Mouse (Mus musculus) hindbrain, embryonic 16.5 days (tissue): ENCODE measurements around the gene Olfr750. TPM values are rescaled to one million over a fixed set of nuclear protein-coding genes. Genes with fewer than 3 reads are reported as not detected.
A peak's percentile ranks its signal among the peaks of the same experiment; 100 is the strongest.
"Not testable (repeated sequence)": the region's sequence is repeated elsewhere in the genome, so short reads cannot be mapped to it uniquely, and the experiment has no call there.

Source experiments
- ATAC-seq: fragments of 200-750 bp; cut with Nextera tagmentation; 2 replicates; pipeline ENCODE4 v1.8.0; 2017; ENCODE audit warnings: moderate TSS enrichment, moderate library complexity
- H3K27ac ChIP-seq: fragments of 300-500 bp; sonication (generic); 2 replicates; pipeline ENCODE4 v1.5.1; 2014; ENCODE audit warnings: low read depth, mild to moderate bottlenecking, control low read depth, low read length, moderate library complexity
- H3K27me3 ChIP-seq: fragments of 300-500 bp; sonication (generic); replicated peaks from 2 replicates; pipeline ENCODE4 v1.6.1; 2014; ENCODE audit warnings: low read length; ENCODE audit not compliant: control insufficient read depth, insufficient read depth
- H3K36me3 ChIP-seq: fragments of 300-500 bp; sonication (generic); 2 replicates; pipeline ENCODE4 v1.6.1; 2014; ENCODE audit warnings: mild to moderate bottlenecking, low read length, moderate library complexity, mixed read lengths; ENCODE audit not compliant: control insufficient read depth, insufficient read depth
- H3K4me1 ChIP-seq: fragments of 300-500 bp; sonication (generic); 2 replicates; pipeline ENCODE4 v1.6.1; 2014; ENCODE audit warnings: low read depth, low read length; ENCODE audit not compliant: control insufficient read depth, insufficient read depth
- H3K4me2 ChIP-seq: fragments of 300-500 bp; sonication (generic); 2 replicates; pipeline ENCODE4 v1.6.1; 2014; ENCODE audit warnings: mild to moderate bottlenecking, low read length, control low read depth, moderate library complexity
- H3K4me3 ChIP-seq: fragments of 300-500 bp; sonication (generic); 2 replicates; pipeline ENCODE4 v1.5.1; 2014; ENCODE audit warnings: mild to moderate bottlenecking, low read length, control low read depth, moderate library complexity
- H3K9ac ChIP-seq: fragments of 300-500 bp; sonication (generic); 2 replicates; pipeline ENCODE4 v1.6.1; 2014; ENCODE audit warnings: low read depth, mild to moderate bottlenecking, control low read depth, low read length, moderate library complexity
- H3K9me3 ChIP-seq: fragments of 300-500 bp; sonication (generic); 2 replicates; pipeline ENCODE4 v1.6.1; 2014; ENCODE audit warnings: mild to moderate bottlenecking, low read length, moderate library complexity; ENCODE audit not compliant: control insufficient read depth
- WGBS: fragments of 180-500 bp; shearing (Covaris S2); extraction: QIAGEN DNeasy Blood & Tissue Kit; methylation state at CpG from one replicate; pipeline ENCODE4 v1.1.7; 2014; 5-methylcytosine and 5-hydroxymethylcytosine counted together
- polyA plus RNA-seq: library from polyadenylated mRNA; unstranded; fragments of >200 nt; fragmentation: Nextera tagmentation; extraction: Ambion mirVana; gene quantifications from 2 replicates; pipeline ENCODE4 v1.2.1, GENCODE M21; 2015

The Olfr750 gene
- polyA plus RNA-seq, 1 experiment from 2014 or later = 0.03 TPM

- ATAC-seq = peak; percentile 71
- not testable (repeated sequence) for H3K27me3 ChIP-seq, H3K9ac ChIP-seq, H3K4me2 ChIP-seq, H3K4me1 ChIP-seq, H3K27ac ChIP-seq, H3K9me3 ChIP-seq, H3K36me3 ChIP-seq, H3K4me3 ChIP-seq
- 26% methylated on average over 1 of the region's 1 CpGs for WGBS
Measured at GRCm38 (mm10) chr14:51098300-51098699, 24.1 kb upstream of the Olfr750 start.

- H3K27ac ChIP-seq = no peak overlapping the region
- no peak overlapping the region for H3K4me3 ChIP-seq
- 61% methylated on average over 9 of the region's 9 CpGs for WGBS
- H3K9ac ChIP-seq = no peak overlapping the region
- H3K4me1 ChIP-seq = no peaks in the 10 kb centered on the region
- no peaks in the 10 kb centered on the region for H3K9me3 ChIP-seq
- no peak for ATAC-seq
- H3K4me2 ChIP-seq = no peak overlapping the region
- no peaks in the 10 kb centered on the region for H3K36me3 ChIP-seq
- no peaks in the 10 kb centered on the region for H3K27me3 ChIP-seq
Measured at GRCm38 (mm10) chr14:51095736-51096524, 21.7 kb upstream of the Olfr750 start.

- Histone ChIP-seq H3K36me3 (no peaks in the 10 kb centered on the region), H3K9ac (no peak overlapping the region), H3K9me3 (no peaks in the 10 kb centered on the region), H3K4me1 (no peaks in the 10 kb centered on the region), H3K27ac (no peak overlapping the region), H3K4me3 (no peak overlapping the region), H3K27me3 (no peaks in the 10 kb centered on the region), H3K4me2 (no peak overlapping the region)
- no peak for ATAC-seq
- 76% methylated on average over 9 of the region's 9 CpGs for WGBS
Measured at GRCm38 (mm10) chr14:51094921-51095320, 20.7 kb upstream of the Olfr750 start.

GRCm38 (mm10) chr14:51094096-51094875 lies 20.1 kb upstream of the Olfr750 start:
- Histone ChIP-seq H3K4me2 (no peak overlapping the region), H3K9me3 (no peaks in the 10 kb centered on the region), H3K9ac (no peak overlapping the region), H3K4me1 (no peaks in the 10 kb centered on the region), H3K4me3 (no peak overlapping the region), H3K27ac (no peak overlapping the region), H3K36me3 (no peaks in the 10 kb centered on the region), H3K27me3 (no peaks in the 10 kb centered on the region)
- no peak for ATAC-seq
- WGBS = 77% methylated on average over 5 of the region's 5 CpGs

GRCm38 (mm10) chr14:51093496-51093895 lies 19.3 kb upstream of the Olfr750 start:
- Histone ChIP-seq H3K4me3 (no peak overlapping the region), H3K27ac (no peak overlapping the region), H3K9me3 (no peaks in the 10 kb centered on the region), H3K4me2 (peak overlapping the region; percentile 13), H3K9ac (no peak overlapping the region), H3K4me1 (no peaks in the 10 kb centered on the region), H3K27me3 (no peaks in the 10 kb centered on the region), H3K36me3 (no peaks in the 10 kb centered on the region)
- no peak for ATAC-seq
- WGBS = 40% methylated on average over 3 of the region's 3 CpGs

GRCm38 (mm10) chr14:51092073-51092620 lies 17.9 kb upstream of the Olfr750 start:
- Histone ChIP-seq H3K9me3 (no peaks in the 10 kb centered on the region), H3K36me3 (no peaks in the 10 kb centered on the region), H3K9ac (no peak overlapping the region), H3K27me3 (no peaks in the 10 kb centered on the region), H3K4me3 (peak overlapping the region; percentile 84), H3K4me1 (no peaks in the 10 kb centered on the region; the same call in 1 of the 2 replicates), H3K27ac (no peak overlapping the region), H3K4me2 (peak overlapping the region; percentile 78)
- 51% methylated on average over 8 of the region's 8 CpGs for WGBS
- ATAC-seq = no peak

GRCm38 (mm10) chr14:51090921-51091900 lies 17.0 kb upstream of the Olfr750 start, which contains the start of the genes Rnase4 and Ang:
TSS of gene Rnase4 (plus strand) at chr14:51091077.
TSS of gene Ang (plus strand) at chr14:51091150.
- Histone ChIP-seq H3K36me3 (no peaks in the 10 kb centered on the region), H3K27ac (peak within 1 kb of the TSS; percentile 83), H3K4me1 (no peaks in the 10 kb centered on the region; the same call in 1 of the 2 replicates), H3K9me3 (no peaks in the 10 kb centered on the region), H3K4me2 (peak within 1 kb of the TSS; percentile 78), H3K9ac (peak within 1 kb of the TSS; percentile 65), H3K27me3 (no peaks in the 10 kb centered on the region), H3K4me3 (peak within 1 kb of the TSS; percentile 84)
- WGBS = 6% methylated on average over 33 of the region's 33 CpGs
- ATAC-seq = peak; percentile 35

- under 1% methylated on average over 27 of the region's 27 CpGs for WGBS
- ATAC-seq = peak; percentile 60
- Histone ChIP-seq H3K4me3 (peak overlapping the region; percentile 84), H3K9ac (peak overlapping the region; percentile 65), H3K4me2 (peak overlapping the region; percentile 78), H3K27me3 (no peaks in the 10 kb centered on the region), H3K27ac (peak overlapping the region; percentile 83), H3K4me1 (no peaks in the 10 kb centered on the region; the same call in 1 of the 2 replicates), H3K9me3 (no peaks in the 10 kb centered on the region), H3K36me3 (no peaks in the 10 kb centered on the region)
Measured at GRCm38 (mm10) chr14:51090077-51090781, 16.0 kb upstream of the Olfr750 start.
